Mouse (Mus musculus) gastrocnemius, postnatal 4 days (tissue): ENCODE results near the gene Madd. TPM values are rescaled to one million over a fixed set of nuclear protein-coding genes. Genes with fewer than 3 reads are reported as not detected.
A peak's percentile ranks its signal among the peaks of the same experiment; 100 is the strongest.
"Not testable (repeated sequence)": the region's sequence is repeated elsewhere in the genome, so short reads cannot be mapped to it uniquely, and the experiment has no call there.

ENCODE experiments used
- DNase-seq, 2 experiments: peaks; one replicate each; pipeline ENCODE4 v3.0.0; 2021 to 2022; ENCODE audit warnings: low spot score in 2 of 2, mixed read lengths in 2 of 2
- total RNA-seq, 2 experiments: library from RNA; stranded (reverse); gene quantifications; 2 replicates each; pipeline ENCODE4 v1.2.3; 2021

Madd gene
- total RNA-seq, 2 experiments from 2014 or later, result 8.9 to 11.4 TPM

GRCm38 (mm10) chr2:91128761-91129160 lies 54.9 kb downstream of the Madd start:
- no peak for DNase-seq

GRCm38 (mm10) chr2:91125101-91125500 lies 58.5 kb downstream of the Madd start:
- DNase-seq, result no peak

GRCm38 (mm10) chr2:91123521-91123920 lies 60.1 kb downstream of the Madd start:
- no peak for DNase-seq

- no peak for DNase-seq
These were observed 62.1 kb downstream of the Madd start for GRCm38 (mm10) chr2:91121497-91121896.

GRCm38 (mm10) chr2:91121011-91121410 lies 62.6 kb downstream of the Madd start:
- no peak for DNase-seq

GRCm38 (mm10) chr2:91120261-91120671 lies 63.4 kb downstream of the Madd start:
- no peak for DNase-seq

GRCm38 (mm10) chr2:91119551-91119950 lies 64.1 kb downstream of the Madd start:
- no peak for DNase-seq

GRCm38 (mm10) chr2:91119061-91119460 lies 64.6 kb downstream of the Madd start:
- no peak for DNase-seq

- no peak for DNase-seq
These were observed 65.0 kb downstream of the Madd start for GRCm38 (mm10) chr2:91118647-91119046.

- DNase-seq, result no peak
These were observed 65.9 kb downstream of the Madd start, which contains the start of gene Mybpc3 for GRCm38 (mm10) chr2:91117585-91118275. Mybpc3 (plus strand) TSS chr2:91118144.

- no peak for DNase-seq
These were observed 66.8 kb downstream of the Madd start for GRCm38 (mm10) chr2:91116842-91117241.

- DNase-seq, result no peak
These were observed 68.1 kb downstream of the Madd start for GRCm38 (mm10) chr2:91115578-91115970.

- DNase-seq, result peak; percentile 93 to 97
These were observed 68.7 kb downstream of the Madd start for GRCm38 (mm10) chr2:91114781-91115577.

- no peak for DNase-seq
These were observed 69.8 kb downstream of the Madd start for GRCm38 (mm10) chr2:91113852-91114251.

- DNase-seq, result no peak
These were observed 70.3 kb downstream of the Madd start for GRCm38 (mm10) chr2:91113334-91113733.

- DNase-seq, result no peak
These were observed 71.1 kb downstream of the Madd start for GRCm38 (mm10) chr2:91112491-91112890.

- not testable (repeated sequence) for DNase-seq
These were observed 71.8 kb downstream of the Madd start for GRCm38 (mm10) chr2:91111832-91112231.

- DNase-seq, result no peak
These were observed 73.2 kb downstream of the Madd start for GRCm38 (mm10) chr2:91110429-91110828.

GRCm38 (mm10) chr2:91109807-91110385 lies 73.7 kb downstream of the Madd start:
- no peak for DNase-seq

GRCm38 (mm10) chr2:91109241-91109640 lies 74.4 kb downstream of the Madd start:
- DNase-seq, result no peak

- no peak for DNase-seq
These were observed 75.5 kb downstream of the Madd start for GRCm38 (mm10) chr2:91108156-91108555.

GRCm38 (mm10) chr2:91101124-91101740 lies 82.4 kb downstream of the Madd start:
- peak; percentile 88 to 93 for DNase-seq
